Mouse (Mus musculus) thymus, postnatal 25 days (tissue): ENCODE measurements around the gene Plcd3.

Experiments
- DNase-seq: peaks from one replicate; pipeline ENCODE4 v3.0.0; 2022

Gene Plcd3

DNA sequence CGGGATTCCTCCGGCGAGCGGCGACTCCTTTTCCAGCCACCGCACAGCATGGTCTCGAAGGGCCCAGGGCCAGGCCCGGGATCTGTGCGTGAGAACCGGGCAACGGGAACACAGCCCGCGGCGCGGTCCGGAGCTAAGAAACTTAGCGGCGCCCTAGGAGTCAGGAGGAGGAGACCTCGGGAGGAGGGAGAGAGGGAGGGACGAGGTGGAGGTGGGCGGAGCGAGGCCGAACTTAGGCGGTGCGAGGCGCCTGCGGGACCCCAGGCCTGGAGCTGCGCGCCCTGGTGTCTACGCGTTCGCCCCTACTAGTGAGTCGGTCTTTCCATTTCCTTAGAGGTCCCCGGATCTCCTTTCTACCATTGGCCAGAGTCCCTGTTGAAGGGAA, at the start of gene Plcd3, which contains the start of gene Acbd4:
Gene Plcd3 (minus strand): TSS at position 178 of the 385 bp plus-strand sequence.
Gene Acbd4 (plus strand): TSS at position 202 of the 385 bp plus-strand sequence.
- DNase-seq = peak; percentile 51

DNA sequence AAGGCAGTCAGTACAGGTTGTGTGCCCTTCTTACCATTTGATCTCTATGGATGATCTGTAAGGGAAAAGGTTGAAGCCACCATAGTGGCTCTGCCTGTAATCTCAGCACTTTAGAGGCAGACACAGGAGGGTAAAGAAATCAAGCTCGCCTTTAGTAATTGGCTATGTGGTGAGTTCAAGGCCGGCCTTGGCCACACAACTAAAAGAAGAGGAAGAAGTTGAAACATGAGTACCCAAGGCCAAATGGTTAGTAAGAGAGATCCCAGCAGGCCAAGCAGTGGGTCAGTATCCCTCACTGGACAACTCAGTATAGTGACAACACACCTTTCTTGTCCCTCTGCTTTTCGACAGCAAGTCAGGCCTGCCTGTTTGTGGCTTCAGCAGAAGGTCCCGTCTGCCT, 48.3 kb upstream of the Plcd3 start:
- DNase-seq = no peak

DNA sequence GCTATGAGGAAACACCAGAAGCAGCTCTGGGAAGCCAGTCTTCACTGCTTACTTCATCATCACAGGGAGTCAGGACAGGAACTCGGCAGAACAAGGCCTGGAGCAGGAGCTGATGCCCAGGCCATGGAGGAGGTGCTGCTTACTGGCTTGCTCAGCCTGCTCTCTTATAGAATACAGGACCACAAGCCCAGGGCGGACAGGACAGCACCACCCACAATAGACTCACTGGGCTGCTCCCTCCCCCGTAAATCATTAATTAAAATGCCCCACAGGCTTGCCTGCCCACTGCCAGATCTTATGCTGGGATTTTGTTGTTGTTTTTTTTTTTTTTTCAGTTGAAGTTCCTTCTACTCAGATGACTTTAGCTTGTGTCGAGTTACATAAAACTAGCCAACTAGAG, 46.3 kb upstream of the Plcd3 start:
- DNase-seq = no peak

DNA sequence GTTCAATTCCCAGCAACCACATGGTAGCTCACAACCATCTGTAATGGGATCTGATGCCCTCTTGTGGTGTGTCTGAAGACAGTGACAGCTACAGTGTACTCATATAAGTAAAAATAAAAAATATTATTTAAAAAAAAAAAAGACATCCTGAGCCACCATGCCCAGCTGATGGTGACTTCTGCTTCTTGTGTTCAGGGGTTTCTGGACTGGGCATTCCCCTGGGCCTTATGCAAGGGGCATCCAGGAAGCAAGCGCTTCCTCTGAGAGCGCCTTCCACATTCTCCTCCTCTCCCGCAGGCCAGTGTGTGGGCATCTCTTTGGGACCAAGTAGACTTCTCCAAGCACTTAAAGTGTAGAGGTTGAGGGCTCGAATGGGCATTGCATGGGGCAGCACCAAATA, 44.9 kb upstream of the Plcd3 start:
- no peak for DNase-seq

DNA sequence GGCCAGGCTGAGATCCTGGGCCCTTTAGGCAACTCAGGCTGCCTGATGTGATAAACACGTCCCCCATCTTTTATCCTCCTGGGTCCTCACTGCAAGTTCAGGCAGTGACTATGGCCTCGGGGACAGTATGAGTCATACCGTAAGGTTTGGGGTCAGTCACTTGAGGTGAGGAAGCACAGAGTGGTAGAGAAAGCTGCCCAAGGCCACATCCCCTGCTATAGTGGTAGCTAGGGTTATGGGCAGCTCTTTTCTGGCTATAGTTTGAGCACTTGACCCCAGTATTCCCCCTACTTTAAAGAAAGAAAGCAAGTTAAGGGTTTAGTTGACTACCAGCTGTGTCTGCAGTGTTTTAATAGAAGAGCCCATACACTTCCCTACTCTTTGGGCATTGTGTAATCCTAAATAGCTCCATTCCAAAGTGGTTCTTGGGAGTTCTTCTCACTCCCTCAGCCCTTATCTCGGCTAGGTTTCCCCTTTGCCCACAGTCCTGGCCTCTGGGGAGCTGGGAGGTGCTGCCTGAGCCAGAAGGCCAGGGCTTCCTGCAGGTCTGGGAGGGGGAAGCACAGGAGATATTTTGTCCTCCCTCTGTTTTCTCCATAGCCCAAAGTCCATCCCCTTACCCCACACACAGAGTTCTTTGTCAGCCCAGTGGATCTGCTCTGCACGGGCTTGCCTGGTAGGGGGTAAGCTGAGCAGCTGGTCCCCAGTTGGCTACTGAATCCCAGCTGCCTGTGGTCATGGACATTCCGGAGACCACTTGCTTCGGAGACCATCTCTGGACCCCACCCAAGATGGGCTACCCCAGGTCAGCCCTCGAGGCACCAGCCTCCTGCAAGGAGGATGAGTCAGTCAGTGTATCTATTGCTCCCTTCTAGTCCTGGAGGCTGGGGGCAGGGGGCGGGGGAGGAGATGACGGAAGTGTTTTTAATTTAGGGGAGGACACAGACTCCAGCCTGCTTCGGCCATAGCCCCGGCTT, 43.1 kb upstream of the Plcd3 start:
- no peak for DNase-seq

DNA sequence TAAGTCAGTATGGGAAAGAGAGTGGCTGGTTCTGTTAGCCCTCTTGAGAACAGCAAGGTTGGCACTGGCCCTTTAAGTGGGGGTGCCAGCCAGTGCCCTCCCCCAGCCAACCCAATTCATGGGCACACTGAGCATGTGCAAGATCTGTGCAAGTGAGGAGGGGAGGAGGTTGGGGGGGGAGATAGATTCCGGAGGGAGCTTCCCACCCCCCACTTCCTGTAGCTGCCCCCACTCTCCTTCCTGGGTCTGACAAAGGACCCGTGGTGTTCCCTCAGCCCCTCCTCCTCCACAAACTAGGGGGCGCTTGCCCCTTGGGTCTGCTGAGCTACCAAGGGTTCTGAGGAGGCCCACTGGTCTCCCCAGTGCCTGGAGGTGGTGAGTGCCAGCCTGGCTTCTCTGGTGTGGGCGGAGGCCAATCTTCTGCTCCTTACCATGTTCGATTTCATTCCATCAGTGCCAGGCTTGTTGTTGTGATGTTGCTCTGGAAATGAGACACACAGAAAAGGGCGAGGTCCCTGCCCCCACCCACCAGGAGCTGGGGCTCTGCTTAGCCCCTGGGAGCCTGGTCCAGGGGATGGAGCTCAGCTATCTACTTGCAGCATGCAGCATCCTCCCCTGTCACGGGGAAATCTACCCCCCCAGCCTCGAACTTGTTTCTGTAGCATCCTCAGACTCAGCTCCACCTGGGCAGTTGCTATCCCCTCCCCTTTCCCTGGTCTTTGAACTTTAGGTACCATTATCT, 41.2 kb upstream of the Plcd3 start:
- DNase-seq = peak; percentile 85

DNA sequence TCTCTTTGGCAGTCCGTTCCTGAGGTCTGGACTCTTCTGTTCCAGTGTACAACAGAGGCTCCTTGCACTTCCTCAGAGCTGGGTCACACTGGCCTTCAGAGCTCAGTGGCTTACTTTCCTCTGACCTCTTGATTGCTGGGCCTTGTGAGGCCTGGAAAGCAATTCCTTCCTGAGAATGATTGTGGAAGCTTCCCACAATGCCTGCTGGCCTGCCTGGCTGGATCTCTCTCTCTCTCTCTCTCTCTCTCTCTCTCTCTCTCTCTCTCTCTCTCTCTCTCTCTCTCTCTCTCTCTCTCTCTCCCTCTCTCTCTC, 40.4 kb upstream of the Plcd3 start:
- DNase-seq = no peak

DNA sequence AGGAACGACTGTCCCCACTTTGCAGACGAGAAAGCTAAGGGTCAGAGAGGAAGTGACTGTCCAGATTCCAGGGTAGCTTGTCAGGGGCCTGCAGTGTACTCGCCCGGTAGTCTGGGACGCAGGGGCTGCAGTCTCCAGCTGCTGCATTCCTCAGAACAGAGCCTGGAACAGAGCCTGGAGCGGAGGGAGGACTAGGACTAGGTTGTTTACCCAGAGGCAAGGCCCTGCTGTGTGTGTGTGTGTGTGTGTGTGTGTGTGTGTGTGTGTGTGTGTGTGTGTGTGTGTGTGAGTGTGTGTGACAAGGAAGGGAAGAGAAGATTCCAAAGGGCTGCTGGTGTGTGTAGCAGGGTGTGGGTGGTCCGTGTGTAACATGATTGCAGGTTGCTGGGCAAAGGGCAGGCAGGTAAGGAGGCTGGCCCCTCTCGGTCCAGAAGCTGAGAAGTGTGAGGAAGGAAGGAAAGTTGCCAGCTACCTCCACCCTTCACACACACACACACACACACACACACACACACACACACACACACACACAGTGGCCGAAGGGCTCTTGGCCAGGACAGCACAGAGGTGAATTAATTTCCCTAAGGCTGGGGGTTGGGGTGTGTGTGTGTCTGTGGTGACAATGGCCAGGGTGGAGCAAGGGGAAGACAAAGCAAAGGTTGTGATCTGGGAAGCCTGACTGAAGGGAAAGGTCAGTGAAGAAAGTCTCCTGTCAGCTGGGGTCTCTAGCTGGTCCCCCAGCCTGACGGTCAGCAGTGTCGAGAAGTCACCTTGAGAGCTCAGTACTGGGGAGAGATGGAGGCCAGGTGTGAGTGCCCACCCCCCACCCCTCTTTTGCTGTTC, 39.9 kb upstream of the Plcd3 start:
- no peak for DNase-seq

DNA sequence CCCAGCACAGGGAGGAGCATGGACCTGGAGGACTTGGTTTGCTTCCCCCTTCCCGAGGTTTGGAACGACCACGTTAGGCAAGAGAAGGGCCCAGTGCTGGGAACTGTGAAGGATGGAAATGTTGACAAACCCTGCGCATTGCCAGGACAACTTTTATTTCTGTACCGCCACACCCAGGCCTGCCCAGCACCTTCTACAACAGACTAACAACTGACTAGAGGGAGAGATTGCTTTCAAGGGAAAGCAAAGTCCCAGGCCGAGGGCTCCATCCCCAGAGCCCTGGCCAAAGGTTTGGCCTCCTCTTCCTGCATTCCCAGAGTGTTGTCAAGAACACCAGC, 39.3 kb upstream of the Plcd3 start:
- DNase-seq = no peak

DNA sequence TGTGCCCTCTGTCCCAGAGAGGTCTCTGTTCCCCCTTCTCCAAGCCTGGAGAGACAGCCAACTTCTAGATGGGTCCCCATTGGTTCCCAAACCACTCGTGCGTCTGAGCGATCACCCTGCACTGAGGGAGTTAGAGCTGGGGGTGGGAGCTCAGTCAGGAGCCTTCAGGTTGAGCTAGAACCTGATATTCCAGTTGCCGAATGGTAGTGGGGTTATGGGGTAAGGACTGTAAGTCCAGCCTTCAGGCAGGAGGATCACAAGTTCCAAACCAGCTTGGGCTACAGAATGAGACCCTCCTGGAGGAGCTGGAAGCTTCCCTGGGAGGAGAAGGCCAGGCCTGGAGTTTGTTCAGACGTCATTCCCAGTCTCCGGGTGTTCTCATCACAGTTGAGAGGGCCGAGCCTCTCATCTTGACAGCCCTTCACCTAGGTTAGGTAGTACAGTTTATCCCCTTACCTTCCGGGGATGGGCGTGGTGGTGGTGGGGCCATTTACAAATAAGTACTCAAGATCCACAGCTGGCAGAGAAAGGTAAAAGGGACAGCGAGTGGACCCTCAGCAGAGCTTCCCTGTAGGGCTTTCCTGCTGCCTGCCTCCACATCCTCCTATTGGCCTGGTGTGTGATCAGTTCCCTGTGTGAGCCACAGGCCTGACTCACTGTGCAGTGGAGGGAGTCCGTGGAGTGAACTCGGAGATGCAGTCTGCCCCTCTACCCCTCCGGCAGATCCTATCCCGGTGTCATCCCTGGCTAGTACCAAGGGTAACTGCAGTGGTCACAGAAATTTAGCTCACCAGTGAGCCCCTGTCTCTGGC, 38.7 kb upstream of the Plcd3 start:
- no peak for DNase-seq

DNA sequence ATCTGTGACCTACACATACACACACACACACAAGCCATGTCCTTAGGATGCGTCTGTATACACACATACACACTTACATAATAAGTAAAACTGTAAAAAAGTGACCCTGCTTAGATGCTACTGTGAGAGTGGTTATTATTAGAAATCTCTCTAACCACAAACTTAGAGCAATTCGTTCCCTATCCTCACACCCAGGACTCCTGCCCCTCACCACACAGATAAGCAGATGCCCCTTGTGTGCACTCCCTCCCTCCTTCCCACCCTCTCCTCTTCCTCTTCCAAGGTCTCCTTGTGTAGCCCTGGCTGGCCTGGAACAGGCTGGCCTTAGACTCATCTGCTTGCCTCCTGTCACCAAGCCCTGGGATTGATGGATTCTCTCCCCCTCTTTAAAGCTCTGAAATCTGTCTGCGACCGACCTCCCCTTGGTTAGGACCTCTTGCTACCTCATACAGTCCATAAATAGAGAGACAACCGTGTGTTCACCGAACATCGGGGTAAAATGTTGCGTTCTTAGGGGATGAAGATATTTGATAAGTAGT, 34.6 kb upstream of the Plcd3 start:
- no peak for DNase-seq

DNA sequence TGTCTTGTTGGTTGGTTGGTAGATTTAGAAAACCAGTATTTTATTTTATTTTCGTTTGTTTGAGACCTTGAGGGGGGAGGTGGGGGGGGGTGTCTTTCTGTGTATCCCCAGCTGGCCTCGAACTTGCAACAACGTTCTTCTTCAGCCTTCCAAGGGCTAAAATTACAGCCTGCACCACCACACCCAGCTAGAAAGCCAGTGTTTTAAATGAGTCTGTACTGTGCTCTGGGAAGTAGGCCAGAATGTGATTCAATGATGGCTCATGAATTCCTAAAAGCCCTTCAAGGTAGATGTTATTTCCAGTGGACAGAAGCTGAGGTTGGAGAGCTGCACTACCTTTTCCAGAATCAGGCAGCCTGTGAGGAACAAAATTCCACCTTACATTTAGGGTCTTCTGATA, 32.8 kb upstream of the Plcd3 start:
- DNase-seq = no peak

DNA sequence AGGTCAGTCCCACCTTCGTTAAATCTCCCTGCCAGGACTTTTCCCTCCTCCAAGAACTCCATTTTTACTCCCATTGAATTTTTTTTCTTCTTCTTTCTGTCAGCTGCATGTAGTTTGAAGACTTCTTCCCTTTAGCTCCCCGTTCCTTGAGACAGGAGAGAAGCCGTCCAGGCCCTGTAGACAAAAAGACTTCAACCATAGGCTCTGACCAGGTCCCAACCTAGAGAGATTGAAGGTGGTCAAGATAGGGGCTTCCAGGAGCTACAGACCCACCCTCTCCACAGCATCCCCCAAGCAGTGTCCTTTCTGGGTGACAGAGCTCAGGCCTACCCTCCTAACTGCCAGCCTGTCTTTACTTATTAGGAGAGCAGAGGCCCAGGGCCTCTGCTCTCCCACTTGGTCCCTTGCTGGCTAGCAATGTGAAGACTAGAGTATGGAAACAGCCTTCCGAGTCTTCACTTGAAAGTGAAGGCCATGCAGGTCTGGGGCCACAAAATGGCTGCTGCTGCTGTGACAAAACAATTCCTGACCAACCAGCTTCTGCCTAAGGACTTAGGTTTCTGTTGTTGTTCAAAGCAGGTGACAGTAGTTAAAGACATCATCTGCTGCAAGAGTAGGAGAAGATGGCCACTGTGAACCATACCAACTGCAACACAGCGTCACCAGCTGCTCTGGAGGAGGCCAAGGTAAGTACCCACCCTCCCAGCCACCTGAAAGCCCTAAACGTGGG, 32.2 kb upstream of the Plcd3 start:
- no peak for DNase-seq

DNA sequence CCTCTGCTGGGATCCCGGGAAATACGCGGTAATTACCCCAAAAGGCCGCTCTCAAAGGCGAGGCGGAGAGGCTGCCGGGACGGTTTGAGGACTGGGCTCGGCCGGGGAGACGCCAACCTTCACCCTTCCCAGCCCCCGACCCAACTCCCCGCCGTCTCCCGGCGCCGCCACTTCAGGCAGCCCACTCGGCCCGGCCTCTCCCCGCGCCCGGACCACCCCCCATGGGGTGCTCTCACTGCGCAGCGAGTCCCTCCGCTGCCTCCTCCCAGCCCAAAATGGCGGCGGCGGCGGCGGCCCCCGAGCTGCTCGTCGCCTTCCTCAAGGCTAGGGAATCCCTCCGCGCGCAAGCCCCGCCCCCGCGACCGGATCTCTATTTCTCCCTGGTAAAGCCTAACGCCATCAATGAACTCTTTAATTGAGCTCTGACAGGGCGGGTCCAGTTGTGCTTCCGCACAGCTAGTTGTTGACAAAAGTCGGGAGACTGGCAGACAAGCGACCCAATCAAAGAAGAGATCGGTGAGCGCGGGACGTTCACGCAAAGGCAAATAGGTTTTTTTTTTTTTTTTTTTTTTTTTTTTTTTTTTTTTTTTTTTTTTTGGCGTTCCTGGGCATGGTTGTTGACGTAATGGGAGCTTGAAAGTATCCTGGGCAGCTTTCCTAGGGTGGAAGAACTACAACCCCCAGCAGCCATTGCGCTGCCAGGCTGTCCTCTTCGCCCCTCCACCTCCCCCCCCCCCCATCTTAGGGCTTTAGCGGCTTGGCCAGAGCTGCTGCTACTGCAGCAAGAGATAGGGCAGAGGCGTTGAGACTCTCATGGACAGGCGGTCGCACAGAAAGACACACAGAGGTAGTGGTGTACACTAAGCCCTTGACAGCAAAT, 31.4 kb upstream of the Plcd3 start:
- peak; percentile 100 for DNase-seq

DNA sequence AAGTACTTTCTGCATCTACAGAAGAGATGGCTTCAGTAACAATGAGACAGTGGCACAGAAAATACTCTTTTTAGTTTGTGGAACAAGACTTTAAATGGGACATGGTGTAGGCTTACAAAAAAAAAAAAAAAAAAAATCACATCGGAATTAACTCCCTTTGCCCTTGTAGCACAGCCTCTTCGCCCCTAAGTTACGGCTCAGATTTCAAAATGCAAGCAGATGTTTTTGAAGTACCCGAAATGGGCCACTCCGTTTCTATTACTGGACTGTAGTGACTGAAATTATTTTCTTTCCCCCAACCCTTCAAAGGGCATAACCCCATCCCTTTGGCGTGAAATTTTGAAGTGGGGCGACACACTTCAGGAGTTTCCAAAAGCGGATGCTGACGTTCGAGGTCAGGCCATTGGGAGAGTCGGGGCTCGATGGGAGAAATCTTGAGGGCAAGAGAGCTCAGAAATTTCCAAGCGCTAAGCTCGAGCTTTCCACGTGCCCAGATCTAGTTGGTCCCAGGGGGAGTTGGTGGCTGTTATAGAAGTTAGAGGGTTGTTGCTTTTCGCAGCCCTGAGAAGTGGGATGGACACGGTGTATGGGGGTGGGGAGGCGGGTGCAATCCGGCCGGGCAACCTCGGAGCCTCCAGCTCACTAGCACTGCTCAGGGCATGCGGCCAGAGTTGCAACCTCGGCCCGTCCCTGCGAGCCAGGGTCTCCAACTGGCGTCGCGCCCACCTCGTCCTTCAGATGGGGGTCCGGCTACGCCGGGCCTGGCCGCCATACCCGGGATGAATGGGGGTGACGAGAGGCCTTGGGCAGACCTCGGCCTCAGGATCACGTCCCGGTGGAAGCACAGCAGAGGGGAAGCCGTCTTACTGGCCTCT, 30.5 kb upstream of the Plcd3 start, which contains the start of gene Hexim2:
Gene Hexim2 (plus strand): TSS at position 729 of the 875 bp plus-strand sequence.
- peak; percentile 67 for DNase-seq

DNA sequence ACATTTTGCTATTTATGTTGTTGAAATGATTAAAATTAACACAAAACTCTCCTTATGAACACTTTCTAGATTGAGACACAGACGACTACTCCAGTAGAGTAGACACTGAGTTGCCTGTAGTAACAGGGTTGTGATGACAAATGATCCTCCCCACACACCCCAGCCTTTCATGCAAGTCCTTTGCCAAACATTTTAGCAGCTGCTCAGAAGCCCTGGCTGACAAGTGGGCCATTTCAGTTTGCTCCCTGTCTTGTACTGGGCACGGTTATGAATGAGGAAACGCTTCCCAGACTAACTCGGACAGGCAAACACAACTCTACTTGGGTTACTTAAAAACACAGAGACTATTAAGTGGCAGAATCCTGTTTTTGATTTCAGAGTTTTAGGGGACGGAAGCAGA, 18.9 kb upstream of the Plcd3 start:
- no peak for DNase-seq

DNA sequence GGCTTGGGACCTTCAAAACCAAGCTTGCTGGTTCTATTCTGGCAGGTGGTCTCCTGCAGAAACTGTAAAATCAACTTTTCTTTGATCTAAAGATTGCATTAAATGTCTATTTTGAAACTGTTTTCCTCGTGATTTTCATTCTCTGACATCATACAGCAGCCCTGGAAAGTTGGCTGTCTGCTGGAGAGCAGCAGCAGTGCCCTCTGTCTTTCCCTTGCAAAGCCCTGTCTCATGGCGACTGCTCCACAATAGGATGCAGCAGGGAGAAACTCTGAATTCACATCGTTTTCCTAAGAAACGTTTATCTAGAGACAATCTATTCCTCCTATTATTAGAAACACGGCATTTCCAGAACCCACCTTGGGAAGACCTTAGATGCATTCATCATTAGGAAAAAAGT, 18.2 kb upstream of the Plcd3 start:
- no peak for DNase-seq

DNA sequence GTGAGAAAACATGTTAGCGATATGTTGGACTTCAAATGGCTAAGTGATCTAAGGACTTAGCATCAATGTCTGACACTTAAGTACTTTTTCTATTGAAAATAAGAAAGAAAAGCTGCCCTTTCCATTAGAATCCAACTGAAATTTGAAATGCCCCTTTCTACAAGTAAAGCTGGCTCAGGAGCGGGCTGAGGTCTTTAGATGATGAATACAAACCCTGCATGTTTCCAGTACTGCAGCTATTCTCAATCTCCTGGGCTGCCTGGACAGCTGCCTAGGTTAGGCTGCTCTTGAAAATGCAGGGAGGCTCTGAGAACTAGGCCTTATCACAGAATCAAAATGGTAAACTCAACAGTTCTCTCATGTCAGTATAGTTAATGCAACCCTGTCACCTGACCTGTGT, 17.4 kb upstream of the Plcd3 start:
- DNase-seq = no peak

DNA sequence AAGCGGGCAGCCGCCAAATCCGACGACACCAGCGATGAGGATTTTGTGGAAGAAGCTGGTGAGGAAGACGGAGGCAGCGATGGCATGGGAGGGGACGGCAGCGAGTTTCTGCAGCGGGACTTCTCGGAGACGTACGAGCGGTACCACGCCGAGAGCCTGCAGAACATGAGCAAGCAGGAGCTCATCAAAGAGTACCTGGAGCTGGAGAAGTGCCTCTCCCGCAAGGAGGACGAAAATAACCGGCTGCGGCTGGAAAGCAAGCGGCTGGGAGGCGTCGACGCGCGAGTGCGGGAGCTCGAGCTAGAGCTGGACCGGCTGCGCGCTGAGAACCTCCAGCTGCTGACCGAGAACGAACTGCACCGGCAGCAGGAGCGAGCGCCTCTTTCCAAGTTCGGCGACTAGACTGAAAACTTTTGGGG, 16.1 kb upstream of the Plcd3 start:
- DNase-seq = no peak
